Mouse (Mus musculus) erythroblast, embryonic 14.5 days (primary cell): ENCODE data around the gene Hcn2. TPM values are rescaled to one million over a fixed set of nuclear protein-coding genes. Genes with fewer than 3 reads are reported as not detected.
"Not testable (repeated sequence)": the region's sequence is repeated elsewhere in the genome, so short reads cannot be mapped to it uniquely, and the experiment has no call there.

ENCODE experiments used
- H3K27me3 ChIP-seq: 2 replicates; pipeline ENCODE4 v1.6.1; 2012; ENCODE audit warnings: inconsistent platforms; ENCODE audit not compliant: control insufficient read depth
- H3K36me3 ChIP-seq: 2 replicates; pipeline ENCODE4 v1.6.1; 2012; ENCODE audit warnings: mild to moderate bottlenecking, inconsistent platforms; ENCODE audit not compliant: control insufficient read depth
- H3K4me1 ChIP-seq: 2 replicates; pipeline ENCODE4 v1.6.1; 2012; ENCODE audit warnings: inconsistent platforms; ENCODE audit not compliant: control insufficient read depth
- H3K4me3 ChIP-seq: replicated peaks from 2 replicates; pipeline ENCODE3; 2012; ENCODE audit warnings: moderate library complexity, mild to moderate bottlenecking, inconsistent platforms
- H3K9me3 ChIP-seq: 2 replicates; pipeline ENCODE4 v1.6.1; 2012; ENCODE audit warnings: low read length, inconsistent platforms, mixed read lengths; ENCODE audit not compliant: control insufficient read depth
- GATA1 ChIP-seq: IDR thresholded peaks from 2 replicates; pipeline ENCODE4 v1.6.1; 2012; ENCODE audit warnings: low read length, inconsistent platforms, mixed read lengths
- TAL1 ChIP-seq: IDR thresholded peaks from 3 replicates; pipeline ENCODE4 v1.6.1; 2012; ENCODE audit warnings: low read length, inconsistent platforms, mixed read lengths
- polyA plus RNA-seq: library from polyadenylated mRNA; stranded (reverse); fragments of >175 nt; gene quantifications from 2 replicates; pipeline ENCODE4 v1.2.3, GENCODE M21; 2012

Hcn2 gene
- polyA plus RNA-seq, 1 experiment, result 0.08 TPM

- Histone ChIP-seq H3K4me1 (peaks cover 9% of the 10 kb centered on the region), H3K4me3 (no peak overlapping the region), H3K9me3 (peaks cover 8% of the 10 kb centered on the region), H3K36me3 (no peaks in the 10 kb centered on the region; the same call in 1 of the 2 replicates), H3K27me3 (peaks cover 12% of the 10 kb centered on the region)
- no peak for TF ChIP-seq TAL1
- no peak for TF ChIP-seq GATA1
Measured at GRCm38 (mm10) chr10:79696129-79696651, 20.2 kb upstream of the Hcn2 start.

DNA sequence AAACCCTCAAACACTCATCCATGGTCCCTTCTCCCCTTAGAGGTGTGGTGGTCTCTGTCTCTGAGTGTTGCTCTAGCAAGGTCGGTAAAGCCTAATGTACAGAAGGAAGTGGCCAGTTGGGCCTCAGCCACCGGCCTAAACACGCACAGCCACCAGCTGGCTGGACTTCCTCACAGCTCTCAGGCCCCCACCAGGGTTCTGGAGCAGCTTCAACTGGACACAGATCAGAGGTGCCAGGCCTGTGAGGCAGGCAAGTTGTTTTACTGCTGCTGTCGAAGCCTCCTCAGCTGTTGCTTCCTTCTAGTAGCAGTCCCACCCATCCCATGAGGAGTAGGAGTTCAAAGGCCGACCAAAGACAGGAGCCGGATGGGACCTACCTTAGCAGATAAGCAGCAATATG, 18.5 kb upstream of the Hcn2 start:
- Histone ChIP-seq H3K4me1 (peaks cover 11% of the 10 kb centered on the region), H3K4me3 (no peak overlapping the region), H3K9me3 (no peaks in the 10 kb centered on the region), H3K27me3 (peaks cover 12% of the 10 kb centered on the region), H3K36me3 (no peaks in the 10 kb centered on the region)
- TF ChIP-seq GATA1, result no peak
- TF ChIP-seq TAL1, result no peak

- TF ChIP-seq GATA1 (no peak), TAL1 (no peak)
- peaks cover 12% of the 10 kb centered on the region for H3K27me3 ChIP-seq
- H3K4me1 ChIP-seq, result peaks cover 12% of the 10 kb centered on the region
- H3K36me3 ChIP-seq, result no peaks in the 10 kb centered on the region
- no peaks in the 10 kb centered on the region for H3K9me3 ChIP-seq
- no peak overlapping the region for H3K4me3 ChIP-seq
Measured at GRCm38 (mm10) chr10:79698459-79698858, 18.0 kb upstream of the Hcn2 start.

GRCm38 (mm10) chr10:79700676-79701075, 15.8 kb upstream of the Hcn2 start:
- TF ChIP-seq TAL1 (no peak), GATA1 (no peak)
- Histone ChIP-seq H3K27me3 (peaks cover 12% of the 10 kb centered on the region), H3K36me3 (peaks cover 9% of the 10 kb centered on the region), H3K4me1 (peaks cover 17% of the 10 kb centered on the region), H3K4me3 (no peak overlapping the region), H3K9me3 (no peaks in the 10 kb centered on the region)

DNA sequence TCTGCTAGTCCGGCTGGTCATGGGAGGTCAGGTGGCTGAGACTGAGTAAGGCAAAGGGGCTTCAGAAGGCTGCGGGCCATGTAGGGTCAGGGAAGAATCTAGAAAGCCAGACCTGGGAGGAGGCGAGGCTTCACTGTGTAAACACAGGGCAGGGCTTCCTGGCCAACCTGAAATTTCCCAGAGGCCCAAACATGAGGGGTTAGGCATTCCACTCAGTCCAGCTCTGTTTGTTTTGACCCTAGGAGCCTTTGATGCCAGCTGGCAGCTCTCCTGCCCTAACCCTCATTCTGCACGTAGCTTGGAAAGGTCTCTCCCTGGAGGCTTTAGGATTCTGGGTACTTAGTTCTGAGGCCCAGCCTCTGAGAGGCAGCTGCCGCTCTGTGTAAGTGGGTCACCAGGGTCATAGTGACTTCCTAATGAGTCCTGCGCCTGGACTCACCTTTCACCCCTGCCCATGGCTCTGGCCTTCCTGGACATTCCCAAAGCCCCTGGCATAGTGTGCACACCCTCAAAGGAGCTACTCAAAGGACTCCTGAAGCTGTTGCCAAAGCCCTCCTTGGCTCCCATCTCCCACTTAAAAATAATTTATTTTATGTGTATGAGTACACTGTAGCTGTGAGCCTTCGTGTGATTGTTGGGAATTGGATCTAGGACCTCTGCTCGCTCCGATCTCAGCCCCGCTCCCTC, 14.8 kb upstream of the Hcn2 start:
- H3K36me3 ChIP-seq, result peaks cover 18% of the 10 kb centered on the region
- H3K4me3 ChIP-seq, result no peak overlapping the region
- H3K9me3 ChIP-seq, result no peaks in the 10 kb centered on the region
- H3K4me1 ChIP-seq, result peaks cover 26% of the 10 kb centered on the region
- no peak for TF ChIP-seq GATA1
- peaks cover 8% of the 10 kb centered on the region for H3K27me3 ChIP-seq

DNA sequence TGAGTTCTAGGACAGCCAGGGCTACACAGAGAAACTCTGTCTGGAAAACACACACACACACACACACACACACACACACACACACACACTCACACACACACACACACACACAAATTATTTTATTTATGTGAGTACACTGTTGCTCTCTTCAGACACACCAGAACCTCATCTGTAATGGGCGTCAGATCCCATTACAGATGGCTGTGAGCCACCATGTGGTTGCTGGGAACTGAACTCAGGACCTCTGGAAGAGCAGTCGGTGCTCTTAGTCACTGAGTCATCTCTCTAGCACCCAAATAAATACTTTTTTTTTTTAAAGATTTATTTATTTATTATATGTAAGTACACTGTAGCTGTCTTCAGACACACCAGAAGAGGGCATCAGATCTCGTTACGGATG, 13.5 kb upstream of the Hcn2 start:
- Histone ChIP-seq H3K4me1 (peaks cover 40% of the 10 kb centered on the region), H3K36me3 (peaks cover 32% of the 10 kb centered on the region)
- H3K9me3 ChIP-seq, H3K4me3 ChIP-seq, H3K27me3 ChIP-seq: not testable (repeated sequence)

GRCm38 (mm10) chr10:79703541-79703940, 12.9 kb upstream of the Hcn2 start:
- Histone ChIP-seq H3K4me3 (peak overlapping the region; percentile 81), H3K27me3 (0 out of 2 replicates have a peak, but pooled peaks cover 3% of the 10 kb centered on the region), H3K4me1 (peaks cover 45% of the 10 kb centered on the region), H3K9me3 (no peaks in the 10 kb centered on the region), H3K36me3 (peaks cover 38% of the 10 kb centered on the region)
- TF ChIP-seq GATA1, result no peak
- no peak for TF ChIP-seq TAL1

GRCm38 (mm10) chr10:79704065-79704969, 12.1 kb upstream of the Hcn2 start, which contains the start of gene Bsg:
TSS of gene Bsg (plus strand) at chr10:79704491.
- H3K9me3 ChIP-seq, result no peaks in the 10 kb centered on the region
- no peaks in the 10 kb centered on the region for H3K27me3 ChIP-seq
- H3K4me3 ChIP-seq, result peak within 1 kb of the TSS; percentile 81
- peaks cover 53% of the 10 kb centered on the region for H3K4me1 ChIP-seq
- peaks cover 46% of the 10 kb centered on the region for H3K36me3 ChIP-seq
- no peak for TF ChIP-seq GATA1
- TF ChIP-seq TAL1, result no peak

DNA sequence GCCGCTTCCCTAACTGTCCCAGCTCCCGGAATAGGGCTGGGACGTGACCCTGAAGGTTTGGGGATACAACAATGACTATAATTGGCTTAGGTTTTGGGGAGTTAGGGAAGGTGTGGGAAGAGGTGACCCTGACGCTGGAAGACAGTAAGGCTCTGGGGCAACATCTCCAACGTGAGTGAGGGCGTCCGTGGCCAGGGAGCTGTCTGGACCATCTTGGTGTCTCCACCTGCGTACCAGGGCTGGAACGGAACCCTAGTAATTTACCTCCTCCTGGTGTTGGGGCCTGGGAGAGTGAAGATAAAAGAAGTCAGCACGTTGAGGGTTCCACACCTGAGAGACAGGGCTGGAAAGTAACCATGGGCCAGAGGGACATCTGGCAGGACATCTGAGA, 11.5 kb upstream of the Hcn2 start:
- Histone ChIP-seq H3K27me3 (no peaks in the 10 kb centered on the region; the same call in 1 of the 2 replicates), H3K4me3 (peak overlapping the region; percentile 81), H3K36me3 (peaks cover 52% of the 10 kb centered on the region), H3K4me1 (peaks cover 60% of the 10 kb centered on the region), H3K9me3 (no peaks in the 10 kb centered on the region)
- TF ChIP-seq GATA1 (no peak), TAL1 (no peak; the same call in 2 of the 3 replicates)
